10 mouse cellular contexts compared by ENCODE assay signal in the genomic region with DNA sequence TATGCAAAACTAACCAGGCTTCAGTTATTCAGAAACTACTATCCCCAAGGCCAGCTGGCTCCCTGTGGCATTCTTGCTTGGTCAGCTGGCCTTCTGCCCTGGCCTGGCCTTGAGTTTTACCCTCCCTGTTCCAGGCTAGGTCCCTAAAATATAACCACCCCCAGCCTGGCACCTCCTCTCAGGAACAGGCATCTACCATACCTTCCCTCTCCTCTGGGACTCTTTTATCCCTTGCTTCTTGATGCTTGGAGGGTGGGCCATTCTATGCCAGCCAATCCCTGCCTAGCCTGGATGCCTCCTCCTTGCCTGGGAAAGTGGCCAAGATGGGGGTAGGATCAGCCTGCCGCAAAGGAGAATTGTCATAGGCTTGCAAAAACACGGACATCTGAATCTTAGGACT. TPM values are rescaled to one million over a fixed set of nuclear protein-coding genes. Genes with fewer than 3 reads are reported as not detected.
DNase-seq lines count a peak whose midpoint lies in the region; ATAC-seq and TF ChIP-seq lines count a peak whose summit lies in the region.
"Had no signal": no experiment of that assay in that cellular context is flagged by ENCODE, and none has a peak within 500 bp of the region (broad histone marks: within the 10 kb centered on the region; RNA-seq: fewer than 3 reads in every experiment).

A gene (minus strand): TSS at position 212 of the 400 bp plus-strand sequence.

- 37% methylated on average over 2 of the region's 2 CpGs for whole genome bisulfite sequencing in hindbrain, postnatal 0 days
- WGBS in hindbrain, embryonic 12.5 days = 72% methylated on average over 2 of the region's 2 CpGs
- WGBS in thymus, adult 2 months = 75% methylated on average over 2 of the region's 2 CpGs

- H3K4me3 ChIP-seq in hindbrain, postnatal 0 days (ENCODE audit: low read length) = no peak within 1 kb of the TSS
- no peak within 1 kb of the TSS for H3K4me3 ChIP-seq in hindbrain, embryonic 12.5 days
- no peak within 1 kb of the TSS for H3K4me3 ChIP-seq in thymus, adult 2 months (ENCODE audit: control insufficient read depth, insufficient read depth, low read length)
- H3K4me3 ChIP-seq: heart, embryonic 15.5 days; limb, embryonic 12.5 days had no signal

- peak; percentile 58; the same call in 1 of the 2 replicates for ATAC-seq in hindbrain, postnatal 0 days
- ATAC-seq in hindbrain, embryonic 12.5 days (ENCODE audit: low FRiP score) = no peak

- no peak within 1 kb of the TSS for H3K4me2 ChIP-seq in hindbrain, postnatal 0 days (ENCODE audit: low read depth, low read length)
- H3K4me2 ChIP-seq in hindbrain, embryonic 12.5 days (replicated peaks) = no peak within 1 kb of the TSS
- H3K4me2 ChIP-seq: heart, embryonic 15.5 days; limb, embryonic 12.5 days had no signal

- no peaks in the 10 kb centered on the region for H3K36me3 ChIP-seq in hindbrain, postnatal 0 days (ENCODE audit: insufficient read depth, low read length)
- no peaks in the 10 kb centered on the region for H3K36me3 ChIP-seq in hindbrain, embryonic 12.5 days
- H3K36me3 ChIP-seq in thymus, adult 2 months (ENCODE audit: control insufficient read depth, insufficient read depth, low read length) = no peaks in the 10 kb centered on the region
- H3K36me3 ChIP-seq: heart, embryonic 15.5 days; limb, embryonic 12.5 days had no signal

- no peak within 1 kb of the TSS for H3K27ac ChIP-seq in hindbrain, postnatal 0 days
- no peak within 1 kb of the TSS for H3K27ac ChIP-seq in hindbrain, embryonic 12.5 days
- no peak within 1 kb of the TSS for H3K27ac ChIP-seq in thymus, adult 2 months (ENCODE audit: control insufficient read depth, insufficient read depth, low read length)
- H3K27ac ChIP-seq: heart, embryonic 15.5 days; limb, embryonic 12.5 days had no signal

- H3K27me3 ChIP-seq in hindbrain, postnatal 0 days (ENCODE audit: insufficient read depth, low read length) = no peaks in the 10 kb centered on the region
- H3K27me3 ChIP-seq in hindbrain, embryonic 12.5 days = peaks cover 8% of the 10 kb centered on the region; the same call in 1 of the 2 replicates
- H3K27me3 ChIP-seq in thymus, adult 2 months (ENCODE audit: control insufficient read depth, insufficient read depth, low read length) = no peaks in the 10 kb centered on the region
- H3K27me3 ChIP-seq: heart, embryonic 15.5 days had no signal

- no peak for TF ChIP-seq POLR2A in thymus, adult 2 months (IDR thresholded peaks at IDR 0.05; ENCODE audit: control insufficient read depth, extremely low read depth, insufficient read depth, low read length, poor library complexity)

- DNase-seq in hindbrain, postnatal 0 days (ENCODE audit: low spot score) = peak; percentile 50
- DNase-seq in Muller cell, postnatal 12 days (ENCODE audit: inconsistent ontology term) = peak; percentile 71
- DNase-seq in brain, adult 2 months (ENCODE audit: low read depth, low spot score) = peak; percentile 87
- DNase-seq in gastrocnemius, postnatal 25 days = peak; percentile 25
- DNase-seq in thymus, adult 2 months = no peak
- DNase-seq in lung, postnatal 14 days = no peak
- no peak for DNase-seq in spleen, postnatal 14 days (ENCODE audit: low spot score in 2 of 2)

- peaks cover 10% of the 10 kb centered on the region for H3K9me3 ChIP-seq in hindbrain, postnatal 0 days (ENCODE audit: low read length)
- H3K9me3 ChIP-seq in hindbrain, embryonic 12.5 days (replicated peaks) = peaks cover 6% of the 10 kb centered on the region; the same call in 1 of the 2 replicates
- H3K9me3 ChIP-seq: heart, embryonic 15.5 days had no signal

- no peak within 1 kb of the TSS for H3K9ac ChIP-seq in hindbrain, postnatal 0 days (replicated peaks; ENCODE audit: low read length)
- H3K9ac ChIP-seq in hindbrain, embryonic 12.5 days = no peak within 1 kb of the TSS
- H3K9ac ChIP-seq: heart, embryonic 15.5 days; limb, embryonic 12.5 days had no signal

- H3K4me1 ChIP-seq in hindbrain, postnatal 0 days (ENCODE audit: insufficient read depth, low read length) = no peaks in the 10 kb centered on the region
- no peaks in the 10 kb centered on the region for H3K4me1 ChIP-seq in hindbrain, embryonic 12.5 days
- H3K4me1 ChIP-seq in thymus, adult 2 months (replicated peaks; ENCODE audit: control insufficient read depth, insufficient read depth, low read length) = no peaks in the 10 kb centered on the region
- H3K4me1 ChIP-seq: heart, embryonic 15.5 days; limb, embryonic 12.5 days had no signal

- no peak for TF ChIP-seq CTCF in hindbrain, postnatal 0 days (IDR thresholded peaks at IDR 0.05; ENCODE audit: low read depth)
- TF ChIP-seq CTCF in thymus, adult 2 months (IDR thresholded peaks at IDR 0.05; ENCODE audit: borderline replicate concordance, control insufficient read depth, extremely low read depth, insufficient read depth, low read length, poor library complexity) = no peak

RNA-seq across cellular contexts. Expression of the gene that starts here (rescaled TPM):
- total RNA-seq in hindbrain, postnatal 0 days (2014; rRNA removed) = 0.78 and 1.3 TPM in 2 replicates
- polyA plus RNA-seq in hindbrain, postnatal 0 days (2015; fragmentation: Nextera tagmentation; extraction: Ambion mirVana) = 0.64 and 0.88 TPM in 2 replicates
- not detected in 2 replicates for polyA plus RNA-seq in hindbrain, embryonic 12.5 days (2016; fragmentation: Nextera tagmentation; extraction: Ambion mirVana)
- under 1 TPM; 0.18 to 0.29 TPM for total RNA-seq in gastrocnemius, postnatal 25 days (2021)
- polyA plus RNA-seq in thymus, adult 2 months (2012; rRNA removed) = 0.23 and 1.6 TPM in 2 replicates
- polyA plus RNA-seq: heart, embryonic 15.5 days; limb, embryonic 12.5 days had no signal

Comparison
In these comparisons a context has a peak if more than half of its experiments do, and no peak if none do; other contexts are left out.
1. Peak in DNase-seq in gastrocnemius, postnatal 25 days; RNA of the gene not detected or under 1 TPM.
2. DNase-seq: peak in hindbrain, postnatal 0 days (single experiment), Muller cell, postnatal 12 days (single experiment) and brain, adult 2 months (single experiment); none in thymus, adult 2 months (single experiment), lung, postnatal 14 days (single experiment) and spleen, postnatal 14 days (0 of 2).